ENCODE assay signal across 9 mouse cellular contexts in the genomic region with DNA sequence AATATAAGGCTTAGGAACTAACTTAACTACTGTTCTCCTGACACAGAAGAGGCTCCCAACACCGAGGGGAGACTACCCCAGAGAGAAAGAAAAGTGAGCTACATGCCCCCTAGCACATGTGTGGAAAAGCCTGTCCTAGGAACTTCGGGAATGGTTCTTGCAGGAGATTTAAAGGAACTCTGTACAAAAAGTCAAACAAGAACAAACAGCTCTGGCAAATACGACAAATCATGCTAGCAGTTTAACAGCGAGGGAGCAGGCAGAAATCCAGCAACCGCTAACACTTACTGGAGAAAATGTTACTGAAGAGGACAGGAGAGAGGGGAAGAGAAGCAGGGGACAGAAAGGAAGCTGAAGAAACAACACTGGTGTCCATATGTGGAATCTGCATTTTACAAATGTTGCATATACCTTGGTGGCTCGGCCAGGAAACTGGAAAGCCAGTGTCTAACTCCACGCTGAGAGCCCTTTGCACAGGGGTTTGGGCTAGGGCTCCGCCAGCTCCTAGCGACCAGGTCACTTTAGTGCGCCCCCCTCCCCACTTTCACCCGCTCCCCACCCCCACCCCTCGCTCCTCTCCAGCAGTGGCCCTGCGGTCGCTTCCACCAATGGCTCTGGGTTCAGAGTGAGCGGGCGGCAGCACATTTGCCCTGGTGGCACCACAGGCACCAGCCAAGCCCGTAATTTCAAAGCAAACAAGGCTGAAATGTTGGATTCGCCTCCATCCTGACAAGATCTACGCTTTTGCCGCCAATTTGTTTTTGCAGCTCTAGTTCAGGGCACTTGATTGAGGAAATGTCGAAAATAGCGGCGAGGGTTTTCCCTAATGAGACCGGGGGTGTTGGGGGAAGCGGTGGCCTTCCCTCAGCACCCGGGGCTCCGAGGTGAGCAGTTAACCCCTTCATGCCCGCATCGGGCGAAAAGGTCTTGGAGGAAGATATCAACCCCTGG. TPM values are rescaled to one million over a fixed set of nuclear protein-coding genes. Genes with fewer than 3 reads are reported as not detected.
DNase-seq lines count a peak whose midpoint lies in the region; ATAC-seq lines count a peak whose summit lies in the region.
"Had no signal": no experiment of that assay in that cellular context is flagged by ENCODE, and none has a peak within 500 bp of the region (broad histone marks: within the 10 kb centered on the region; RNA-seq: fewer than 3 reads in every experiment).

No protein-coding gene starts in this region.

- intact Hi-C loops in heart, postnatal 25 days (cut with DNase I) = loop anchor here (2.0 to 10.0 kb wide), 3 partner anchors 14 to 328 kb away; no protein-coding TSS in a partner anchor

- H3K36me3 ChIP-seq in embryonic facial prominence, embryonic 11.5 days (replicated peaks; ENCODE audit: control insufficient read depth, insufficient read depth, low read depth, low read length) = no peaks in the 10 kb centered on the region
- H3K36me3 ChIP-seq in hindbrain, embryonic 11.5 days (ENCODE audit: control insufficient read depth, insufficient read depth, low read length) = no peaks in the 10 kb centered on the region
- no peaks in the 10 kb centered on the region for H3K36me3 ChIP-seq in midbrain, embryonic 14.5 days (ENCODE audit: control insufficient read depth, insufficient read depth, low read length)

- H3K4me1 ChIP-seq in embryonic facial prominence, embryonic 11.5 days (ENCODE audit: control insufficient read depth, insufficient read depth, low read length) = peaks cover 3% of the 10 kb centered on the region; the same call in 1 of the 2 replicates
- 0 out of 2 replicates have a peak, but pooled peaks cover 3% of the 10 kb centered on the region for H3K4me1 ChIP-seq in hindbrain, embryonic 11.5 days (replicated peaks; ENCODE audit: control insufficient read depth, insufficient read depth, low read length)
- no peaks in the 10 kb centered on the region for H3K4me1 ChIP-seq in midbrain, embryonic 14.5 days (ENCODE audit: control insufficient read depth, insufficient read depth, low read length)

- peak overlapping the region; percentile 51 for H3K9ac ChIP-seq in embryonic facial prominence, embryonic 11.5 days (replicated peaks; ENCODE audit: low read length)
- H3K9ac ChIP-seq in hindbrain, embryonic 11.5 days (ENCODE audit: low read depth, low read length) = no peak overlapping the region
- H3K9ac ChIP-seq in midbrain, embryonic 14.5 days (replicated peaks; ENCODE audit: low read length) = no peak overlapping the region

- H3K27me3 ChIP-seq in embryonic facial prominence, embryonic 11.5 days (ENCODE audit: control insufficient read depth, insufficient read depth, low read length) = peaks cover 39% of the 10 kb centered on the region
- H3K27me3 ChIP-seq in hindbrain, embryonic 11.5 days (ENCODE audit: control insufficient read depth, insufficient read depth, low read length) = peaks cover 64% of the 10 kb centered on the region
- H3K27me3 ChIP-seq in midbrain, embryonic 14.5 days (ENCODE audit: control insufficient read depth, insufficient read depth, low read length) = peaks cover 89% of the 10 kb centered on the region

- peak overlapping the region; percentile 50 for H3K4me2 ChIP-seq in embryonic facial prominence, embryonic 11.5 days (ENCODE audit: low read depth, low read length)
- peak overlapping the region; percentile 29 for H3K4me2 ChIP-seq in hindbrain, embryonic 11.5 days (replicated peaks; ENCODE audit: low read depth, low read length)
- H3K4me2 ChIP-seq in midbrain, embryonic 14.5 days (ENCODE audit: low read length) = 0 out of 2 replicates have a peak overlapping the region, but pooled peaks have one; percentile 19

- under 1% methylated on average over 30 of the region's 30 CpGs for WGBS in embryonic facial prominence, embryonic 11.5 days
- WGBS in hindbrain, embryonic 11.5 days = under 1% methylated on average over 30 of the region's 30 CpGs
- WGBS in midbrain, embryonic 14.5 days = 1% methylated on average over 30 of the region's 30 CpGs

- DNase-seq in heart, adult 18-20 months = peak; percentile 46 to 74
- no peak for DNase-seq in heart, postnatal 25 days (ENCODE audit: low spot score)
- DNase-seq in embryonic facial prominence, embryonic 11.5 days (ENCODE audit: low spot score) = peak; percentile 40
- DNase-seq in hindbrain, embryonic 11.5 days (ENCODE audit: low spot score) = peak; percentile 56
- DNase-seq in midbrain, embryonic 14.5 days = peak; percentile 42
- DNase-seq in natural killer cell, adult 2 months (ENCODE audit: low spot score in 2 of 2) = no peak
- no peak for DNase-seq in lung, postnatal 10 days
- DNase-seq in ovary, postnatal 10 days (ENCODE audit: low spot score) = no peak

- H3K4me3 ChIP-seq in embryonic facial prominence, embryonic 11.5 days (ENCODE audit: low read depth, low read length) = peak overlapping the region; percentile 20
- H3K4me3 ChIP-seq in hindbrain, embryonic 11.5 days (ENCODE audit: low read depth, low read length) = no peak overlapping the region
- no peak overlapping the region for H3K4me3 ChIP-seq in midbrain, embryonic 14.5 days (replicated peaks; ENCODE audit: low read depth, low read length)

- no peaks in the 10 kb centered on the region for H3K9me3 ChIP-seq in embryonic facial prominence, embryonic 11.5 days (replicated peaks; ENCODE audit: control insufficient read depth, low read length)
- no peaks in the 10 kb centered on the region for H3K9me3 ChIP-seq in hindbrain, embryonic 11.5 days (ENCODE audit: control insufficient read depth, low read length)
- no peaks in the 10 kb centered on the region for H3K9me3 ChIP-seq in midbrain, embryonic 14.5 days (ENCODE audit: control insufficient read depth, low read length)

- no peak for ATAC-seq in embryonic facial prominence, embryonic 11.5 days (replicated peaks; ENCODE audit: insufficient number of reproducible peaks, low FRiP score, low TSS enrichment, low read depth)
- peak; percentile 71; the same call in 1 of the 2 replicates for ATAC-seq in hindbrain, embryonic 11.5 days (ENCODE audit: low FRiP score)
- ATAC-seq in midbrain, embryonic 14.5 days (ENCODE audit: low FRiP score, low TSS enrichment) = 0 out of 2 replicates have a peak, but pooled peaks have one; percentile 14

- peak overlapping the region; percentile 13; the same call in 1 of the 2 replicates for H3K27ac ChIP-seq in embryonic facial prominence, embryonic 11.5 days (replicated peaks; ENCODE audit: low read depth, low read length)
- no peak overlapping the region for H3K27ac ChIP-seq in hindbrain, embryonic 11.5 days (ENCODE audit: low read depth, low read length)
- no peak overlapping the region for H3K27ac ChIP-seq in midbrain, embryonic 14.5 days (replicated peaks; ENCODE audit: low read depth, low read length)

RNA-seq across cellular contexts. Expression of gene Hand2, which starts 8.5 kb away (rescaled TPM):
- total RNA-seq in heart, adult 18-20 months (2021) = 10 to 100 TPM; 76.2 to 83.1 TPM
- 10 to 100 TPM; 49.0 to 56.6 TPM for total RNA-seq in heart, postnatal 25 days (2021)
- 8.3 and 8.7 TPM in 2 replicates for polyA plus RNA-seq in embryonic facial prominence, embryonic 11.5 days (2014; fragmentation: Nextera tagmentation; extraction: Ambion mirVana)
- polyA plus RNA-seq in hindbrain, embryonic 11.5 days (2014; fragmentation: Nextera tagmentation; extraction: Ambion mirVana) = 0.10 TPM in 1 of 2 replicates, not detected in the other
- not detected in 2 replicates for polyA plus RNA-seq in midbrain, embryonic 14.5 days (2014; fragmentation: Nextera tagmentation; extraction: Ambion mirVana)
- polyA plus RNA-seq: C2C12 had no signal

Comparison
In these comparisons a context has a peak if more than half of its experiments do, and no peak if none do; other contexts are left out.
1. DNase-seq: peak in heart, adult 18-20 months (2 of 2), embryonic facial prominence, embryonic 11.5 days (single experiment), hindbrain, embryonic 11.5 days (single experiment) and midbrain, embryonic 14.5 days (single experiment); none in heart, postnatal 25 days (single experiment), natural killer cell, adult 2 months (0 of 2), lung, postnatal 10 days (single experiment) and ovary, postnatal 10 days (single experiment).
2. Peak in every context shown above with its lines, with median percentiles within 50 percentile points of each other: H3K4me2 ChIP-seq.